Mouse (Mus musculus): ENCODE measurements around the gene 1700001K19Rik. TPM values are rescaled to one million over a fixed set of nuclear protein-coding genes. Genes with fewer than 3 reads are reported as not detected.

Gene 1700001K19Rik
- polyA plus RNA-seq (2012; rRNA removed), result not detected in 2 replicates

DNA sequence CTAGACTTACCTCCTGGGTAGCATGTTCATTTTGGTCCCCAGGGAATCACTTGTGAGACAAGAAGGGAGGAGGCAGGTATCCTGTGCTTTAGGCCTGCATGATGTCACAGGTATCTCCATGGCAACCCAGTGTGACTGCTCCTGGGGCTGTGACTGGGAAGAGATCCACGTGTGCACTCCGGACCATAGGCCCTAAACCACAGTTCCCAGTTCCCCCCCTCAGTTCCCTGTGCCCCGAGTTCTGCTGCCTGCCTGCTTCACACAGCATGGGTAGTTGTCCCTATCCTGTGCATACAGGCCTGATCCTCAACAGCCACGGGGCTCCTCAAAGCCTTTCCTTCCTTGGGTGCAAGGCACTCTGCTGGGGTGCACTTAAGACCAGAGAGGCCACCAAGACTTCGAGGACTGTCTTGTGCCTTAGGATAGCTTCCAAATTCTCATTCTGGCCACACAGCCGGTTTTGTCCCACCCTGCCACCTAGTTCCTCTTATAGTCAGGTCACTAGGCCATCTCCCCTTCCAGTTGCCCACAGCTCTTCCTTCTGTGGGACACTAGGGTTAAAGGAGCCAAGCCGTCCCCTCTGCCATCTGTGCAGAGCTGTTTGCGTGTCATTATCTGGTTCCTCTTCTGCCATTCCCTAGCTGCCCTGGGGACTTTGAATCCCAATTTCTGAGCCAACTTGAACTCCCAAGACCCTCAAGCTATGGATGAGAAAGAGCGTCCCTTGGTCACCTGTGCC, at the start of gene 1700001K19Rik:
Gene 1700001K19Rik, minus strand, starts transcription at position 59 of the 739 bp plus-strand sequence.
- DNase-seq, result no peak
- no peak within 1 kb of the TSS for H3K4me3 ChIP-seq (replicated peaks; ENCODE audit: extremely low read depth, low read depth, low read length)
- H3K4me1 ChIP-seq (ENCODE audit: control insufficient read depth, insufficient read depth, low read length), result peaks cover 2% of the 10 kb centered on the region; the same call in 1 of the 2 replicates
- TF ChIP-seq CTCF (IDR thresholded peaks at IDR 0.05; ENCODE audit: insufficient read depth, low read length) (no peak), POLR2A (IDR thresholded peaks at IDR 0.05; ENCODE audit: borderline replicate concordance, extremely low read depth, low read depth, low read length) (no peak)
- 72% methylated on average over 9 of the region's 9 CpGs for WGBS

DNA sequence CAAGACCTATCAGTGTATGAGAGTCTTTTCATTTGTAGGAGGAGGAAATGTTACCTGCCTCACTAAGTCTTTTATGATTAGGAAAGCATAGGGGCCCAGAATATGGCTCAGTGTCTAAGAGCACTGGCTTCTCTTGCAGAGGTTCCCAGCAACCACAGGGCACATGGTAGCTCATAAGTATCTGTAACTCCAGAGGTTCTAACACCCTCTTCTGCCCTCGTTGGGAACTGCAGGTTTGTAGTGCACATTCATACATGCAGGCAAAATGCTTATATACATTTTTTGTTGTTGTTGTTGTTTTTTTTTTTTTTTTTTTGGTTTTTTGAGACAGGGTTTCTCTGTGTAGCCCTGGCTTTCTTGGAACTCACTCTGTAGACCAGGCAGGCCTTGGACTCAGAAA, 44.0 kb upstream of the 1700001K19Rik start:
- H3K4me3 ChIP-seq (replicated peaks; ENCODE audit: extremely low read depth, low read depth, low read length), result no peak overlapping the region
- DNase-seq, result no peak
- TF ChIP-seq CTCF (IDR thresholded peaks at IDR 0.05; ENCODE audit: insufficient read depth, low read length) (no peak), POLR2A (IDR thresholded peaks at IDR 0.05; ENCODE audit: borderline replicate concordance, extremely low read depth, low read depth, low read length) (no peak)
- 36% methylated on average over 1 of the region's 1 CpGs for WGBS
- H3K4me1 ChIP-seq (ENCODE audit: control insufficient read depth, insufficient read depth, low read length), result no peaks in the 10 kb centered on the region

DNA sequence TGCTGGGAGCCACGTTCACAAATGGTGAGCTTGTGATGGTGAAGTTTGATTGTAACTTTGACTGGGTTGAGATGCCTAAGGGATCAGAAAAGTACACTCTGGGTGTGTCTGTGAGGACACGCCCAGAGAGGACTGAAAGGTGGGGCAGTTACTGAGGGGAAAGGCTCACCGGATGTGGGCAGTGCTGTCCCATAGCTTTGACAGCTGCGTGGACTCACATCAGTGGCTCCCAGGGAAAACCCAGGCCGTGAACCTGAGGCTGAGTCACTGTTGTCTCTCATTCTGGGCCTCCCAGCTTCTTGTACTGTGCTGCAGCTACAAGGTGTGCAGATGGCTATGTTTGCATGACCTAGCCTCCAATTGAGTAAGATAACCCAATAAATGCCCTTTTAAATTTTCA, 43.1 kb upstream of the 1700001K19Rik start:
- H3K4me3 ChIP-seq (replicated peaks; ENCODE audit: extremely low read depth, low read depth, low read length), result no peak overlapping the region
- no peak for DNase-seq
- WGBS, result 68% methylated on average over 5 of the region's 5 CpGs

DNA sequence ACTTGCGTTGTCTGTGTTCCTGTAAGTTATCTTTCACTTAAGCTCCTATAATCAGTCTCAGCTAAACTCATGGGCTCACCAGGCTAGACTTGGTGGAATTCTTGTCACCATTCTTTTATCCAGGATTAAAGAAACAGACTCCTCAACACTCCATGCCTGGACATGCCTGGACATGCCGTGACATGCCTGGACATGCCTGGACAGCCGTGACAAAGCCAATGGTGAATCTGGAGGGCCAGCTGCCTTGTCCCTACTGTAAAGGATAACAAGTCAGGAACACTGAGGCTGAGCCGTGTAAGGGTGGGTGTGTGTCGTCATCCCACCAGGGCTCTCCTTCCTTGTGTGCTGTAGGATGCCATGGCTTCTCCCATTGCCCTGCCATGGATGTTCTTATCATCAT, 42.6 kb upstream of the 1700001K19Rik start:
- WGBS, result 88% methylated on average over 5 of the region's 5 CpGs
- TF ChIP-seq CTCF (IDR thresholded peaks at IDR 0.05; ENCODE audit: insufficient read depth, low read length) (no peak), POLR2A (IDR thresholded peaks at IDR 0.05; ENCODE audit: borderline replicate concordance, extremely low read depth, low read depth, low read length) (no peak)

More for the DNA sequence above, 43.1 kb upstream of the 1700001K19Rik start:
- H3K4me1 ChIP-seq (ENCODE audit: control insufficient read depth, insufficient read depth, low read length), result no peaks in the 10 kb centered on the region
- no peak for TF ChIP-seq CTCF (IDR thresholded peaks at IDR 0.05; ENCODE audit: insufficient read depth, low read length)
- TF ChIP-seq POLR2A (IDR thresholded peaks at IDR 0.05; ENCODE audit: borderline replicate concordance, extremely low read depth, low read depth, low read length), result no peak

DNA sequence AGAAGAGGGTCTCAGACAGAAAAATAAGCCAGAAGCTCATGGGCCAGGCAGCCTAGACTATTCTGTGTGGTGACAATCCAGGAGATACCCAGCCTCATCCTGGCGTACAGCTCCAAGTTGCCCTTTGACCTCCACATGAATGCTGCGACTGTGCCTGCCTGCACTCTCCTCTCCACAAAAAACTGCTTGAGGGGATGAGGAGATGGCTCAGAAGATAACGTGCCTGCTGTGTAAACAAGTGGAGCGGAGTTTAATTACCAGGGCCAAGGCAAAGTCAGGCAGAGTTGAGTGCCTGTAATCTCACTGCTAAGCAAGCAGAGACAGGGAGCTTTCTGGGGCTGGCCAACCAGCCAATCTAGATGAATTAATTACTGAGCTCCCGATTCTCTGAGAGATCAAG, 33.6 kb upstream of the 1700001K19Rik start:
- no peak for TF ChIP-seq POLR2A (IDR thresholded peaks at IDR 0.05; ENCODE audit: borderline replicate concordance, extremely low read depth, low read depth, low read length)
- TF ChIP-seq CTCF (IDR thresholded peaks at IDR 0.05; ENCODE audit: insufficient read depth, low read length), result no peak
- no peak for DNase-seq
- H3K4me1 ChIP-seq (ENCODE audit: control insufficient read depth, insufficient read depth, low read length), result no peaks in the 10 kb centered on the region
- 24% methylated on average over 5 of the region's 5 CpGs for WGBS
- no peak overlapping the region for H3K4me3 ChIP-seq (replicated peaks; ENCODE audit: extremely low read depth, low read depth, low read length)

More for the DNA sequence above, 42.6 kb upstream of the 1700001K19Rik start:
- Histone ChIP-seq H3K4me1 (ENCODE audit: control insufficient read depth, insufficient read depth, low read length) (no peaks in the 10 kb centered on the region), H3K4me3 (replicated peaks; ENCODE audit: extremely low read depth, low read depth, low read length) (no peak overlapping the region)
- no peak for DNase-seq

DNA sequence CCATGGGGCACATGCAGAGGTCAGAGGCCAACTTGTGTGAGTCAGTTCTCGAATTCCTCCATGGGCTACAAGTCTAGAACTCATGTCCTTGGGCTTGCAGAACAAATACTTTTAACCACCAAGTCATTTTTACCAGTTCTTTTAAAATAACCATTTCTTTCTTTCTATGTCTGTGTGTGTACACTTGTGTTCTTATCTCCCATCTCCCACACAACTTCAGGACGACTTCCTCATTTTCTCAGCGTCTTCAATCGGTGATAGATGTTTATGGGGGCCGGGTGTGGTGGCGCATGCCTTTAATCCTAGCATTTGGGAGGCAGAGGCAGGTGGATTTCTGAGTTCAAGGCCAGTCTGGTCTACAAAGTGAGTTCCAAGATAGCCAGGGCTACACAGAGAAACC, 31.8 kb upstream of the 1700001K19Rik start:
- Histone ChIP-seq H3K4me1 (ENCODE audit: control insufficient read depth, insufficient read depth, low read length) (no peaks in the 10 kb centered on the region), H3K4me3 (replicated peaks; ENCODE audit: extremely low read depth, low read depth, low read length) (no peak overlapping the region)
- DNase-seq, result no peak
- no peak for TF ChIP-seq POLR2A (IDR thresholded peaks at IDR 0.05; ENCODE audit: borderline replicate concordance, extremely low read depth, low read depth, low read length)
- TF ChIP-seq CTCF (IDR thresholded peaks at IDR 0.05; ENCODE audit: insufficient read depth, low read length), result no peak
- 79% methylated on average over 6 of the region's 6 CpGs for WGBS

DNA sequence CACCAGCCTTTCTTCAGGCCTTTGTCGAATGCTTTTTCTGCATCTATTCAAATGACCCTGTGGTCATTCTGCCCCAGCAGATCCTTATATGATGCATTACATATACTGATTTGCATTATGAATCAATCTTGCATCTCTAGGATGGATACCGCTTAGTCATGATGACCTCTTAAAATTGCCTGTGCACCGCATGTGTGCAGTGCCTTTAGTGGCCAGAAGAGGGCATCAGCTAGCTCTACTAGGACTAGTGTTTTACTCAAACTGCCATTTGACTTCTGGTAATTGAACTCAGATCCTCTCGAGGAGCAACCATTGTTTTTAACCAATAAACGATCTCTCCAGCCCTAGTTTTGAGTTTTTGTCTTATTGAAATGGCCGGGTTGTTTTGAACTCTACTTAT, 31.4 kb upstream of the 1700001K19Rik start:
- Histone ChIP-seq H3K4me1 (ENCODE audit: control insufficient read depth, insufficient read depth, low read length) (no peaks in the 10 kb centered on the region), H3K4me3 (replicated peaks; ENCODE audit: extremely low read depth, low read depth, low read length) (no peak overlapping the region)
- WGBS, result 97% methylated on average over 6 of the region's 6 CpGs
- DNase-seq, result no peak
- TF ChIP-seq POLR2A (IDR thresholded peaks at IDR 0.05; ENCODE audit: borderline replicate concordance, extremely low read depth, low read depth, low read length) (no peak), CTCF (IDR thresholded peaks at IDR 0.05; ENCODE audit: insufficient read depth, low read length) (0 out of 2 replicates have a peak, but pooled peaks have one; percentile 10)

DNA sequence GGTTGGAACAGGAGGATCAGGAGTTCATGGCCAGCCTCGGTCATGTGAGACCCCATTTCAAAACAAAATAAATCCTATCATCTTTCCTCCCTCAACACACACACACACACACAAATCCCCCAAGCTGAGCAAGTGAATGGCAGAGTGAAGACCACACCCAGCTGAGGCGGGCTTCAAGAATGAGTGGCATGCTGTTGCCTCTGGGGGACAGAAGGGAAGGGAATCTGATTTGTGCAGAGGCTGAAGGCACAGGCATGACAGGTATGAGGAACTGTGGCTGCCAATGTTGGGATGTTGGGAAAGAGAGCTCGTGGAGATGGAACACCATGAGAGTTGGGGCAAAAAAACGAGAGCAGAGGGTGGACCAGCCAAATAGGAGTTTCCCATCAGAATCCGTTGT, 28.9 kb upstream of the 1700001K19Rik start:
- TF ChIP-seq POLR2A (IDR thresholded peaks at IDR 0.05; ENCODE audit: borderline replicate concordance, extremely low read depth, low read depth, low read length), result no peak
- no peak for TF ChIP-seq CTCF (IDR thresholded peaks at IDR 0.05; ENCODE audit: insufficient read depth, low read length)
- WGBS, result 55% methylated on average over 5 of the region's 5 CpGs
- no peak for DNase-seq
- peaks cover 4% of the 10 kb centered on the region; the same call in 1 of the 2 replicates for H3K4me1 ChIP-seq (ENCODE audit: control insufficient read depth, insufficient read depth, low read length)
- no peak overlapping the region for H3K4me3 ChIP-seq (replicated peaks; ENCODE audit: extremely low read depth, low read depth, low read length)

DNA sequence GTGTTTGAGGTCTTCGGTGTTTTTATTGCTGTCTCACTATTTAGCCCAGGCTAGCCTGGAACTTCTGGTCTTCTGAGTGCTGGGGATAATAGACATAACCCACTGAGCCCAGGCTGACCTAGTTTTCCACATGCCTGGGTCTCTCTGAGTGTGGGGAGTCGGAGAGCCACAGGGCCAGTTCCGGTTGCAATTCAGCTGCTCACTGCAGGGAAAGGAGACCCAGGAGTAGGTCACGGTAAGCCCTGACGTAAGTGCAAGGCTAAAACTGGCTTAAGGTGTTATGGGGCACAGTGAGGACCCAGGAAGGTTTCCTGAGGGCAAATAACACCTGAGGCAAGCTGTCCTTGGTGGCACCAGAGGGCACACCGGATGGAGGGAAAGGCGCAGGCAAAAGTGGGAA, 25.0 kb upstream of the 1700001K19Rik start:
- peaks cover 6% of the 10 kb centered on the region; the same call in 1 of the 2 replicates for H3K4me1 ChIP-seq (ENCODE audit: control insufficient read depth, insufficient read depth, low read length)
- 87% methylated on average over 7 of the region's 7 CpGs for WGBS
- no peak overlapping the region for H3K4me3 ChIP-seq (replicated peaks; ENCODE audit: extremely low read depth, low read depth, low read length)
- DNase-seq, result no peak
- no peak for TF ChIP-seq POLR2A (IDR thresholded peaks at IDR 0.05; ENCODE audit: borderline replicate concordance, extremely low read depth, low read depth, low read length)
- no peak for TF ChIP-seq CTCF (IDR thresholded peaks at IDR 0.05; ENCODE audit: insufficient read depth, low read length)

Data from lung, adult 2 months (tissue).